Mouse (Mus musculus) testis, adult 2 months (tissue): ENCODE data around the gene Kcnmb1.

ENCODE experiments used
- CTCF ChIP-seq: fragments of 200-500 bp; IDR thresholded peaks from 2 replicates; pipeline ENCODE4 v1.5.1; 2012; ENCODE audit warnings: low read depth, mild to moderate bottlenecking, inconsistent platforms, low read length, moderate library complexity; ENCODE audit not compliant: control insufficient read depth, insufficient read depth, insufficient replicate concordance
- POLR2A ChIP-seq: fragments of 200-500 bp; IDR thresholded peaks from 2 replicates; pipeline ENCODE4 v1.6.1; 2012; ENCODE audit warnings: low read depth, mild to moderate bottlenecking, inconsistent platforms, low read length, moderate library complexity; ENCODE audit not compliant: control insufficient read depth

DNA sequence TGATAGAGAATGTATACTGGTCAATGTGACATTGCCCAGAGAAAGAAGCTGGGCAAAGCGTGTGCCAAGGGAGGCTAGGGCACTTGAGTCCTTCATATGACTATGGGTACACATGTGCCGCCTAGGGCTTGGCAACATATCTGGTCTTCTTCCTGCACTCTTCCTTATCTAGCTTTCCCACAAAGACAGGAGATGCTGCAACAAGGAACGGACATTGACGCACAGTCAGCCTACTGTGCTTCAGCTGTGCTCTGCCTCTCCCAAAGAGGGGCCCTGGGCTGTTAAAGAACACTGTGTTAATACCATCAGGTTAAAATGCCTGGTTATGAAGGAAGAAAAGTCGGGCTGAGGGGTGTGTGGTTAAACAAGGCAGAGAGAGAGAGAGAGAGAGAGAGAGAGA is 6.2 kb upstream of the Kcnmb1 start:
- TF ChIP-seq POLR2A (no peak), CTCF (no peak)
